ENCODE assay signal across 29 mouse cellular contexts in genomic region chr19:44071166-44071565, GRCm38 (mm10). TPM values are rescaled to one million over a fixed set of nuclear protein-coding genes. Genes with fewer than 3 reads are reported as not detected.
DNase-seq lines count a peak whose midpoint lies in the region; ATAC-seq and TF ChIP-seq lines count a peak whose summit lies in the region.
"Had no signal": no experiment of that assay in that cellular context is flagged by ENCODE, and none has a peak within 500 bp of the region (broad histone marks: within the 10 kb centered on the region; RNA-seq: fewer than 3 reads in every experiment).

No protein-coding gene starts in this region.

- no peak overlapping the region for H3K4me3 ChIP-seq in gastrocnemius, adult 2 months
- H3K4me3 ChIP-seq in stomach, postnatal 0 days (ENCODE audit: low read depth, low read length) = no peak overlapping the region
- H3K4me3 ChIP-seq: embryonic facial prominence, embryonic 12.5 days; erythroblast, embryonic 14.5 days; forebrain, embryonic 13.5 days; heart, embryonic 13.5 days; liver, embryonic 15.5 days; lung, embryonic 15.5 days; megakaryocyte, embryonic 14.5 days; midbrain, embryonic 13.5 days had no signal

- H3K36me3 ChIP-seq in stomach, postnatal 0 days (ENCODE audit: control insufficient read depth, insufficient read depth, low read length) = 0 out of 2 replicates have a peak, but pooled peaks cover 4% of the 10 kb centered on the region

- intact Hi-C loops in gastrocnemius, adult 2 months (cut with DNase I) = no loop called here

- no peak for TF ChIP-seq CTCF in gastrocnemius, adult 2 months (IDR thresholded peaks at IDR 0.05)
- TF ChIP-seq CTCF in stomach, postnatal 0 days (IDR thresholded peaks at IDR 0.05; ENCODE audit: low read depth) = no peak

- ATAC-seq in stomach, postnatal 0 days (ENCODE audit: low FRiP score, low TSS enrichment) = no peak
- ATAC-seq: forebrain, embryonic 13.5 days; hindbrain, postnatal 0 days; midbrain, embryonic 13.5 days had no signal

- DNase-seq in cerebellum, adult 11-12 months = peak; percentile 33
- no peak for DNase-seq in cerebellum, postnatal 4 days (ENCODE audit: low spot score in 2 of 2)
- DNase-seq in gastrocnemius, adult 2 months = peak; percentile 16
- DNase-seq in gastrocnemius, postnatal 10 days = no peak
- peak; percentile 3 to 9 for DNase-seq in thymus, postnatal 36 days
- DNase-seq in thymus, adult 18-20 months = no peak
- DNase-seq in stomach, postnatal 0 days (ENCODE audit: low spot score) = no peak
- no peak for DNase-seq in layer of hippocampus, adult 18-20 months (ENCODE audit: low spot score in 2 of 2)
- DNase-seq: adrenal gland, postnatal 25 days; gastrocnemius, postnatal 14 days; heart, adult 18-20 months; heart, postnatal 14 days; kidney, adult 18-20 months; left cerebral cortex, postnatal 4 days; lung, postnatal 36 days; right cerebral cortex, postnatal 25 days had no signal

- H3K27ac ChIP-seq in gastrocnemius, adult 2 months = no peak overlapping the region
- H3K27ac ChIP-seq in stomach, postnatal 0 days (replicated peaks) = 0 out of 2 replicates have a peak overlapping the region, but pooled peaks have one; percentile 35
- H3K27ac ChIP-seq: embryonic facial prominence, embryonic 12.5 days; forebrain, embryonic 13.5 days; heart, embryonic 13.5 days; hindbrain, postnatal 0 days; liver, embryonic 15.5 days; lung, embryonic 15.5 days; midbrain, embryonic 13.5 days had no signal

- 48% methylated on average over 5 of the region's 5 CpGs for WGBS in stomach, postnatal 0 days

- 0 out of 2 replicates have a peak, but pooled peaks cover 2% of the 10 kb centered on the region for H3K4me1 ChIP-seq in stomach, postnatal 0 days (replicated peaks; ENCODE audit: control insufficient read depth, insufficient read depth)

- no peaks in the 10 kb centered on the region for H3K27me3 ChIP-seq in stomach, postnatal 0 days (ENCODE audit: control insufficient read depth, insufficient read depth, low read length)
- H3K27me3 ChIP-seq: embryonic facial prominence, embryonic 12.5 days; forebrain, embryonic 13.5 days; heart, embryonic 13.5 days; liver, embryonic 15.5 days; lung, embryonic 15.5 days; megakaryocyte, embryonic 14.5 days; midbrain, embryonic 13.5 days had no signal

- no peaks in the 10 kb centered on the region for H3K9me3 ChIP-seq in stomach, postnatal 0 days (ENCODE audit: control insufficient read depth, low read length)
- H3K9me3 ChIP-seq: embryonic facial prominence, embryonic 12.5 days; forebrain, embryonic 13.5 days; heart, embryonic 13.5 days; liver, embryonic 15.5 days; lung, embryonic 15.5 days; megakaryocyte, embryonic 14.5 days; midbrain, embryonic 13.5 days had no signal

- H3K9ac ChIP-seq in stomach, postnatal 0 days (ENCODE audit: low read length) = no peak overlapping the region
- H3K9ac ChIP-seq: embryonic facial prominence, embryonic 12.5 days; forebrain, embryonic 13.5 days; heart, embryonic 13.5 days; liver, embryonic 15.5 days; lung, embryonic 15.5 days; midbrain, embryonic 13.5 days had no signal

- H3K4me2 ChIP-seq in stomach, postnatal 0 days (replicated peaks; ENCODE audit: low read depth) = no peak overlapping the region
- H3K4me2 ChIP-seq: embryonic facial prominence, embryonic 12.5 days; forebrain, embryonic 13.5 days; heart, embryonic 13.5 days; liver, embryonic 15.5 days; lung, embryonic 15.5 days; midbrain, embryonic 13.5 days had no signal

- no peak for TF ChIP-seq EP300 in stomach, postnatal 0 days (optimal IDR thresholded peaks at IDR 0.05)

RNA-seq across cellular contexts. Expression of gene Erlin1, which starts 1.6 kb away (rescaled TPM):
- 1 to 10 TPM; 3.4 to 5.1 TPM for total RNA-seq in gastrocnemius, adult 2 months (2021)
- total RNA-seq in gastrocnemius, postnatal 10 days (2021) = 1 to 10 TPM; 5.6 to 8.3 TPM
- 36.6 and 40.1 TPM in 2 replicates for polyA plus RNA-seq in stomach, postnatal 0 days (2015; fragmentation: Nextera tagmentation; extraction: Ambion mirVana)
- 10 to 100 TPM; 19.4 to 23.7 TPM for total RNA-seq in layer of hippocampus, adult 18-20 months (2021)

RNA-seq across cellular contexts. Expression of gene Chuk, which starts 36.1 kb away (rescaled TPM):
- 10 to 100 TPM; 16.0 to 17.5 TPM for total RNA-seq in gastrocnemius, adult 2 months (2021)
- 10 to 100 TPM; 21.6 TPM for total RNA-seq in gastrocnemius, postnatal 10 days (2021)
- 21.3 and 23.7 TPM in 2 replicates for polyA plus RNA-seq in stomach, postnatal 0 days (2015; fragmentation: Nextera tagmentation; extraction: Ambion mirVana)
- total RNA-seq in layer of hippocampus, adult 18-20 months (2021) = 10 to 100 TPM; 39.3 to 40.9 TPM

RNA-seq across cellular contexts. Expression of gene Cyp2c23, which starts 42.2 kb away (rescaled TPM):
- not detected for total RNA-seq in gastrocnemius, adult 2 months (2021)
- total RNA-seq in gastrocnemius, postnatal 10 days (2021) = not detected
- polyA plus RNA-seq in stomach, postnatal 0 days (2015; fragmentation: Nextera tagmentation; extraction: Ambion mirVana) = 5.5 and 5.6 TPM in 2 replicates
- not detected for total RNA-seq in layer of hippocampus, adult 18-20 months (2021)
- total RNA-seq: gastrocnemius, postnatal 14 days; hindbrain, postnatal 0 days; layer of hippocampus, postnatal 10 days; left cerebral cortex, postnatal 4 days; monocyte, adult 5-6 weeks; neutrophil, adult 5-6 weeks had no signal
- polyA plus RNA-seq: embryonic facial prominence, embryonic 12.5 days; erythroblast, embryonic 14.5 days; forebrain, embryonic 13.5 days; hindbrain, embryonic 11.5 days; hindbrain, postnatal 0 days had no signal

Comparison
In these comparisons a context has a peak if more than half of its experiments do, and no peak if none do; other contexts are left out.
1. DNase-seq: peak in cerebellum, adult 11-12 months (single experiment), gastrocnemius, adult 2 months (single experiment) and thymus, postnatal 36 days (2 of 2); none in cerebellum, postnatal 4 days (0 of 2), gastrocnemius, postnatal 10 days (single experiment), thymus, adult 18-20 months (0 of 2), stomach, postnatal 0 days (single experiment) and layer of hippocampus, adult 18-20 months (0 of 2).